Mouse (Mus musculus): ENCODE results near the gene Rce1.

DNA sequence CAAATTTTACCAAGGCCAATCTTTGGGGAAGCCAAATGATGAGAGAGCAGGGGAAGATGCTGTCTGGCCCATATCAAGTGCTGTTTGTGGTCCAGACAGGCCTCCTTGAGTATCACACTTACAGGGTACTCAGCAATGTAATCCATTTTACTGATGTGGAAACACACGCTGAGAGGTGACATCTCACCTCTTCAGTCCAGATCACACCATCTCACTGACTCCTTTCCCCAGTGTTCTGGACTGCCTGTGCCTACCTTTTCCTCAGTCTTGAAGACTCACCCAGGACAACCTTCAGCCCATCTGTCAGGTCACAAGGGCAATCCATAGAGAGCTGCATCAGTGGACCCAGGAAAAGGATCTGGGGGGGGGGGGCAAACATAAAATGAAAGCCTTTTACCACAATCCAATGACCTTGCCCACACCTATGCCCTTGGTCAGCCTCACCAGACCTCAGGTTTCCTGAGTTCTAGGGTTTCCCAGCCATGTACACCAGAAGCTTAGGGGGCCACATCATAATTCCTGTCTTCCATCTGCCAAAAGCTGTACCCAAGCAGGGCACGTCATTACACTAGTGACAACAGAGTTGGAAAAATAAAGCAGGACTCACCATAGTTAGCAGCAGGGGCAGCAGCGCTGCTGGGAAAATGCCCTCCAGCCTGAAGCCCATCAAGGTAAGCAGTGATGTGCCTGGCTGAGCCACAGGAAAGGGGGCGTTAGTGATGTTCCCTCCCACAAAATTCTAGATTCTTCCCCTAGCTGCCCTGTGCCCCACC lies 849 bp downstream of the Rce1 start:
- no peak for TF ChIP-seq POLR2A (IDR thresholded peaks at IDR 0.05; ENCODE audit: insufficient read depth, low read depth, low read length)
- TF ChIP-seq CTCF (IDR thresholded peaks at IDR 0.05), result no peak
